Mouse (Mus musculus): Measurements from ENCODE around the gene Cap2. TPM values are rescaled to one million over a fixed set of nuclear protein-coding genes. Genes with fewer than 3 reads are reported as not detected.

Gene Cap2
- polyA plus RNA-seq, 1 experiment from 2014 or later = 9.5 TPM

GRCm38 (mm10) chr13:46517211-46517685 is 15.6 kb downstream of the Cap2 start:
- Histone ChIP-seq H3K27me3 (ENCODE audit: control insufficient read depth, insufficient read depth, low read length) (no peaks in the 10 kb centered on the region), H3K9me3 (ENCODE audit: control insufficient read depth, low read length) (no peaks in the 10 kb centered on the region), H3K36me3 (ENCODE audit: control insufficient read depth, insufficient read depth, low read length) (no peaks in the 10 kb centered on the region), H3K9ac (ENCODE audit: low read length) (no peak overlapping the region), H3K4me2 (ENCODE audit: low read depth) (no peak overlapping the region), H3K27ac (ENCODE audit: low read depth, low read length) (no peak overlapping the region), H3K4me1 (ENCODE audit: control insufficient read depth, insufficient read depth, low read length) (no peaks in the 10 kb centered on the region), H3K4me3 (ENCODE audit: low read depth, low read length) (no peak overlapping the region)
- ATAC-seq (ENCODE audit: insufficient read depth, low FRiP score, low TSS enrichment) = no peak
- DNase-seq (ENCODE audit: low spot score) = no peak
- 88% methylated on average over 4 of the region's 4 CpGs for WGBS

- no peaks in the 10 kb centered on the region for H3K4me1 ChIP-seq (ENCODE audit: control insufficient read depth, insufficient read depth, low read length)
- 94% methylated on average over 1 of the region's 1 CpGs for WGBS
- H3K4me2 ChIP-seq (ENCODE audit: low read depth) = no peak overlapping the region
- no peak for DNase-seq (ENCODE audit: low spot score)
- ATAC-seq (ENCODE audit: insufficient read depth, low FRiP score, low TSS enrichment) = no peak
- no peaks in the 10 kb centered on the region for H3K9me3 ChIP-seq (ENCODE audit: control insufficient read depth, low read length)
- H3K27me3 ChIP-seq (ENCODE audit: control insufficient read depth, insufficient read depth, low read length) = no peaks in the 10 kb centered on the region
- H3K36me3 ChIP-seq (ENCODE audit: control insufficient read depth, insufficient read depth, low read length) = no peaks in the 10 kb centered on the region
- H3K27ac ChIP-seq (ENCODE audit: low read depth, low read length) = no peak overlapping the region
- no peak overlapping the region for H3K4me3 ChIP-seq (ENCODE audit: low read depth, low read length)
- H3K9ac ChIP-seq (ENCODE audit: low read length) = no peak overlapping the region
These were observed 19.8 kb downstream of the Cap2 start for GRCm38 (mm10) chr13:46521482-46521881.

GRCm38 (mm10) chr13:46522798-46523197 is 21.1 kb downstream of the Cap2 start:
- no peak overlapping the region for H3K9ac ChIP-seq (ENCODE audit: low read length)
- H3K36me3 ChIP-seq (ENCODE audit: control insufficient read depth, insufficient read depth, low read length) = no peaks in the 10 kb centered on the region
- ATAC-seq (ENCODE audit: insufficient read depth, low FRiP score, low TSS enrichment) = no peak
- H3K4me2 ChIP-seq (ENCODE audit: low read depth) = no peak overlapping the region
- H3K27ac ChIP-seq (ENCODE audit: low read depth, low read length) = no peak overlapping the region
- WGBS = 56% methylated on average over 4 of the region's 4 CpGs
- H3K4me3 ChIP-seq (ENCODE audit: low read depth, low read length) = no peak overlapping the region
- no peaks in the 10 kb centered on the region for H3K9me3 ChIP-seq (ENCODE audit: control insufficient read depth, low read length)
- no peaks in the 10 kb centered on the region for H3K27me3 ChIP-seq (ENCODE audit: control insufficient read depth, insufficient read depth, low read length)
- no peaks in the 10 kb centered on the region for H3K4me1 ChIP-seq (ENCODE audit: control insufficient read depth, insufficient read depth, low read length)
- DNase-seq (ENCODE audit: low spot score) = no peak

- no peak overlapping the region for H3K9ac ChIP-seq (ENCODE audit: low read length)
- no peaks in the 10 kb centered on the region for H3K4me1 ChIP-seq (ENCODE audit: control insufficient read depth, insufficient read depth, low read length)
- no peak overlapping the region for H3K27ac ChIP-seq (ENCODE audit: low read depth, low read length)
- 73% methylated on average over 5 of the region's 5 CpGs for WGBS
- no peak for ATAC-seq (ENCODE audit: insufficient read depth, low FRiP score, low TSS enrichment)
- no peak overlapping the region for H3K4me2 ChIP-seq (ENCODE audit: low read depth)
- H3K4me3 ChIP-seq (ENCODE audit: low read depth, low read length) = no peak overlapping the region
- no peak for DNase-seq (ENCODE audit: low spot score)
- no peaks in the 10 kb centered on the region for H3K9me3 ChIP-seq (ENCODE audit: control insufficient read depth, low read length)
- H3K27me3 ChIP-seq (ENCODE audit: control insufficient read depth, insufficient read depth, low read length) = no peaks in the 10 kb centered on the region
- no peaks in the 10 kb centered on the region for H3K36me3 ChIP-seq (ENCODE audit: control insufficient read depth, insufficient read depth, low read length)
These were observed 21.6 kb downstream of the Cap2 start for GRCm38 (mm10) chr13:46523235-46523634.

GRCm38 (mm10) chr13:46523712-46524111 is 22.1 kb downstream of the Cap2 start:
- ATAC-seq (ENCODE audit: insufficient read depth, low FRiP score, low TSS enrichment) = no peak
- Histone ChIP-seq H3K9ac (ENCODE audit: low read length) (no peak overlapping the region), H3K36me3 (ENCODE audit: control insufficient read depth, insufficient read depth, low read length) (no peaks in the 10 kb centered on the region), H3K4me2 (ENCODE audit: low read depth) (no peak overlapping the region), H3K9me3 (ENCODE audit: control insufficient read depth, low read length) (no peaks in the 10 kb centered on the region), H3K27ac (ENCODE audit: low read depth, low read length) (no peak overlapping the region), H3K4me3 (ENCODE audit: low read depth, low read length) (no peak overlapping the region), H3K27me3 (ENCODE audit: control insufficient read depth, insufficient read depth, low read length) (no peaks in the 10 kb centered on the region), H3K4me1 (ENCODE audit: control insufficient read depth, insufficient read depth, low read length) (no peaks in the 10 kb centered on the region)
- 85% methylated on average over 12 of the region's 12 CpGs for WGBS
- DNase-seq (ENCODE audit: low spot score) = no peak

- H3K36me3 ChIP-seq (ENCODE audit: control insufficient read depth, insufficient read depth, low read length) = no peaks in the 10 kb centered on the region
- DNase-seq (ENCODE audit: low spot score) (no peak), ATAC-seq (ENCODE audit: insufficient read depth, low FRiP score, low TSS enrichment) (no peak)
- H3K9ac ChIP-seq (ENCODE audit: low read length) = no peak overlapping the region
- no peaks in the 10 kb centered on the region for H3K27me3 ChIP-seq (ENCODE audit: control insufficient read depth, insufficient read depth, low read length)
- 86% methylated on average over 18 of the region's 18 CpGs for WGBS
- no peak overlapping the region for H3K4me3 ChIP-seq (ENCODE audit: low read depth, low read length)
- H3K4me1 ChIP-seq (ENCODE audit: control insufficient read depth, insufficient read depth, low read length) = no peaks in the 10 kb centered on the region
- H3K4me2 ChIP-seq (ENCODE audit: low read depth) = no peak overlapping the region
- no peak overlapping the region for H3K27ac ChIP-seq (ENCODE audit: low read depth, low read length)
- H3K9me3 ChIP-seq (ENCODE audit: control insufficient read depth, low read length) = no peaks in the 10 kb centered on the region
These were observed 23.9 kb downstream of the Cap2 start for GRCm38 (mm10) chr13:46525295-46526255.

- H3K4me1 ChIP-seq (ENCODE audit: control insufficient read depth, insufficient read depth, low read length) = no peaks in the 10 kb centered on the region
- ATAC-seq (ENCODE audit: insufficient read depth, low FRiP score, low TSS enrichment) (no peak), DNase-seq (ENCODE audit: low spot score) (no peak)
- no peaks in the 10 kb centered on the region for H3K27me3 ChIP-seq (ENCODE audit: control insufficient read depth, insufficient read depth, low read length)
- no peak overlapping the region for H3K9ac ChIP-seq (ENCODE audit: low read length)
- no peak overlapping the region for H3K27ac ChIP-seq (ENCODE audit: low read depth, low read length)
- no peak overlapping the region for H3K4me3 ChIP-seq (ENCODE audit: low read depth, low read length)
- no peak overlapping the region for H3K4me2 ChIP-seq (ENCODE audit: low read depth)
- 79% methylated on average over 3 of the region's 3 CpGs for WGBS
- no peaks in the 10 kb centered on the region for H3K9me3 ChIP-seq (ENCODE audit: control insufficient read depth, low read length)
- no peaks in the 10 kb centered on the region for H3K36me3 ChIP-seq (ENCODE audit: control insufficient read depth, insufficient read depth, low read length)
These were observed 25.0 kb downstream of the Cap2 start for GRCm38 (mm10) chr13:46526645-46527044.

- no peak overlapping the region for H3K9ac ChIP-seq (ENCODE audit: low read length)
- H3K9me3 ChIP-seq (ENCODE audit: control insufficient read depth, low read length) = no peaks in the 10 kb centered on the region
- no peak overlapping the region for H3K4me2 ChIP-seq (ENCODE audit: low read depth)
- H3K4me3 ChIP-seq (ENCODE audit: low read depth, low read length) = no peak overlapping the region
- H3K27me3 ChIP-seq (ENCODE audit: control insufficient read depth, insufficient read depth, low read length) = no peaks in the 10 kb centered on the region
- no peaks in the 10 kb centered on the region for H3K4me1 ChIP-seq (ENCODE audit: control insufficient read depth, insufficient read depth, low read length)
- H3K36me3 ChIP-seq (ENCODE audit: control insufficient read depth, insufficient read depth, low read length) = no peaks in the 10 kb centered on the region
- WGBS = 90% methylated on average over 5 of the region's 5 CpGs
- ATAC-seq (ENCODE audit: insufficient read depth, low FRiP score, low TSS enrichment) = no peak
- no peak for DNase-seq (ENCODE audit: low spot score)
- no peak overlapping the region for H3K27ac ChIP-seq (ENCODE audit: low read depth, low read length)
These were observed 25.7 kb downstream of the Cap2 start for GRCm38 (mm10) chr13:46527340-46527739.

- no peak overlapping the region for H3K4me2 ChIP-seq (ENCODE audit: low read depth)
- H3K27ac ChIP-seq (ENCODE audit: low read depth, low read length) = no peak overlapping the region
- WGBS = 81% methylated on average over 10 of the region's 10 CpGs
- H3K27me3 ChIP-seq (ENCODE audit: control insufficient read depth, insufficient read depth, low read length) = no peaks in the 10 kb centered on the region
- ATAC-seq (ENCODE audit: insufficient read depth, low FRiP score, low TSS enrichment) (no peak), DNase-seq (ENCODE audit: low spot score) (no peak)
- no peaks in the 10 kb centered on the region for H3K36me3 ChIP-seq (ENCODE audit: control insufficient read depth, insufficient read depth, low read length)
- H3K4me1 ChIP-seq (ENCODE audit: control insufficient read depth, insufficient read depth, low read length) = peaks cover under 1% of the 10 kb centered on the region; the same call in 1 of the 2 replicates
- H3K4me3 ChIP-seq (ENCODE audit: low read depth, low read length) = no peak overlapping the region
- no peaks in the 10 kb centered on the region for H3K9me3 ChIP-seq (ENCODE audit: control insufficient read depth, low read length)
- no peak overlapping the region for H3K9ac ChIP-seq (ENCODE audit: low read length)
These were observed 27.4 kb downstream of the Cap2 start for GRCm38 (mm10) chr13:46529037-46529436.

All from neural tube, embryonic 11.5 days (tissue).